Mouse (Mus musculus) kidney, postnatal 0 days (tissue): ENCODE measurements around the gene Mgat4c. TPM values are rescaled to one million over a fixed set of nuclear protein-coding genes. Genes with fewer than 3 reads are reported as not detected.

Experiments
- ATAC-seq: fragments of 200-750 bp; cut with Nextera tagmentation; replicated peaks from 2 replicates; pipeline ENCODE4 v1.8.0; 2017; ENCODE audit warnings: low read depth, moderate number of reproducible peaks, moderate TSS enrichment, moderate library complexity; ENCODE audit not compliant: low FRiP score
- DNase-seq: peaks from one replicate; pipeline ENCODE4 v3.0.0-alpha.2; 2016; ENCODE audit warnings: low spot score
- H3K27ac ChIP-seq: fragments of 300-500 bp; sonication (generic); 2 replicates; pipeline ENCODE4 v1.5.1; 2014; ENCODE audit warnings: mild to moderate bottlenecking
- H3K27me3 ChIP-seq: fragments of 300-500 bp; sonication (generic); 2 replicates; pipeline ENCODE4 v1.6.1; 2014; ENCODE audit warnings: low read length, mixed read lengths; ENCODE audit not compliant: insufficient read depth
- H3K36me3 ChIP-seq: fragments of 300-500 bp; sonication (generic); 2 replicates; pipeline ENCODE4 v1.6.1; 2014; ENCODE audit warnings: low read length, mixed read lengths; ENCODE audit not compliant: insufficient read depth
- H3K4me1 ChIP-seq: fragments of 300-500 bp; sonication (generic); replicated peaks from 2 replicates; pipeline ENCODE4 v1.6.1; 2014; ENCODE audit warnings: antibody characterized with exemption, low read length, mixed read lengths; ENCODE audit not compliant: insufficient read depth
- H3K4me2 ChIP-seq: fragments of 300-500 bp; sonication (generic); 2 replicates; pipeline ENCODE4 v1.6.1; 2014; ENCODE audit warnings: mild to moderate bottlenecking, low read length, moderate library complexity, mixed read lengths
- H3K4me3 ChIP-seq: fragments of 300-500 bp; sonication (generic); replicated peaks from 2 replicates; pipeline ENCODE4 v1.5.1; 2014; ENCODE audit warnings: low read depth, low read length
- H3K9ac ChIP-seq: fragments of 300-500 bp; sonication (generic); 2 replicates; pipeline ENCODE4 v1.6.1; 2014; ENCODE audit warnings: low read depth, low read length
- H3K9me3 ChIP-seq: fragments of 300-500 bp; sonication (generic); replicated peaks from 2 replicates; pipeline ENCODE4 v1.6.1; 2016; ENCODE audit warnings: low read length, inconsistent platforms, mixed read lengths
- CTCF ChIP-seq: IDR thresholded peaks from 2 replicates; pipeline ENCODE4 v1.5.1; 2016; ENCODE audit warnings: antibody characterized with exemption, low read depth, mild to moderate bottlenecking, moderate library complexity
- WGBS: fragments of 180-500 bp; shearing (Covaris S2); extraction: QIAGEN DNeasy Blood & Tissue Kit; methylation state at CpG from one replicate; pipeline ENCODE4 v1.1.7; 2014; 5-methylcytosine and 5-hydroxymethylcytosine counted together
- polyA plus RNA-seq: library from polyadenylated mRNA; unstranded; fragments of >200 nt; fragmentation: Nextera tagmentation; extraction: Ambion mirVana; gene quantifications from 2 replicates; pipeline ENCODE4 v1.2.1, GENCODE M21; 2015

The Mgat4c gene
- polyA plus RNA-seq, 1 experiment from 2014 or later: 1.6 TPM

DNA sequence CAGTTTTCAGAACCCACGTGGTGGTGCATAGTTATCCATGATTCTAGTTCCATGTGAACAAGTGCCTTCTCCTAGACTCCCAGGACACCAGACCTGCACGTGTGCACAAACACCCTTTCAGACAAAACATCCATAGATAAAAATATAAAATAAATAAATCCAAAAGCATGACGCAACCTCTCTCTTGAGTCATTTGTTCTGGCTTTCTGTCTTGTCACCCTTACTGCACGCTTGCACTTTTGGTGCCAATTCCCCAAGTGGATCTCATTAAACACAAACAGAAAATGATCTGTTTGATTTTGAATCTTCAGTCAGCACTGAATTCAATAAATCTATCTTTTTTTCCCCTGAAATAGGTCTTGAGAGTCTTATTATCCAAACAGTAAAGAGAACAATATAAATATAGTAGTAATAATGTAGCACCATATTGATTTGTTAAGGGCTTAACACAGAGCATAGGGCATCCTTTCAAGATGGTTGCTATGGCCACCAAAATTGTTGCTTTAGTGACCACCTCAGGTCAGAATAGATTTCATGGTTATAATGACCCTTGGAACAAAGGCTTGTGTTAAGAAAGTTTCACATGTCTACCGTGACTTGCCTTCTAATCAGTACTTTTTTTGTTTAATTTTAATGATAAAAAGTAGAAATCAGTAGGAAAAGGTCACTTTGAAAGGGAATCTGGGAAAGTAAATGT is 684.5 kb downstream of the Mgat4c start:
- Histone ChIP-seq H3K36me3 (no peaks in the 10 kb centered on the region), H3K4me2 (no peak overlapping the region), H3K27me3 (no peaks in the 10 kb centered on the region), H3K9me3 (no peaks in the 10 kb centered on the region), H3K4me3 (no peak overlapping the region), H3K9ac (no peak overlapping the region), H3K4me1 (no peaks in the 10 kb centered on the region), H3K27ac (no peak overlapping the region)
- 83% methylated on average over 5 of the region's 5 CpGs for WGBS
- no peak for DNase-seq
- no peak for ATAC-seq
- TF ChIP-seq CTCF: no peak

DNA sequence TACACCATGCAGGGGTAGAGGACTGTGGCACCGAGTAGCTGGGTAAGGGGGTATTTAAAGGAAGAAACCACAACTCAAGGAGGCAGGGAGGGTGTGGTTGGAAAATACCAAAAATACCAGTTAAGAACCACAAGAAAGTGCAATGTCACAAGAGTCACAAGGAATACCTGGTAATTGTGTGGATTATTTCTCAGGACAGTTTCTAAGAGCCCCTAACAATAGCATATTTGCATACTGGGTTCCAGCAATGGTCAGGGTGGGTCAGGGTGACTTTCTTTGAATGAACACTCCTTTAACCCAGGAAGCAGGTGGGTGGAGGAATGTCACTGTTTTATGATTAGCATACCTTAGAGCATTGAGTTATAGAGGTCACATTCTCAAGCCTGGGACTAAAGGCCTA is 689.3 kb downstream of the Mgat4c start:
- Histone ChIP-seq H3K9me3 (no peaks in the 10 kb centered on the region), H3K36me3 (no peaks in the 10 kb centered on the region), H3K27me3 (no peaks in the 10 kb centered on the region), H3K4me1 (no peaks in the 10 kb centered on the region), H3K27ac (no peak overlapping the region), H3K9ac (no peak overlapping the region), H3K4me3 (no peak overlapping the region), H3K4me2 (no peak overlapping the region)
- ATAC-seq (no peak), DNase-seq (no peak)
- no peak for TF ChIP-seq CTCF
- 92% methylated on average over 1 of the region's 1 CpGs for WGBS

DNA sequence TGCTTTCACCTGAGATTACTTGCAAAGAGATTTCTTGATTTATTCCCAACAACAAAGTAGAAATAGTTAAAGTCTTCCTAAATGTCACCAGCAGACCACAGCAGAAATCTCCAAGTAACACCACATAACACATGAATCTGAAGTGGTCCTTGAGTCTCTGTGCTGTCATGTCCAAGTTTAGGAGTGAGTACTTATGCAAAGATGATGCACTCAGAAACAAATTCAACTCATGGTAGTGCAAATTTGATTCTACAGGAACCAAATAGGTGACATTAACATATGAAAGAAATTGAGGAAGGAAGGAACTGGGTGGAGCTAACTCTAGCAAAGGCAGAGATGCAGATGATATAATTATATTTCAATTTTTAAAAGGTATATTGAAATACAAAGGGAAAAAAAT is 690.8 kb downstream of the Mgat4c start:
- no peak overlapping the region for H3K4me2 ChIP-seq
- no peak for DNase-seq
- H3K27ac ChIP-seq: no peak overlapping the region
- no peak overlapping the region for H3K4me3 ChIP-seq
- H3K9ac ChIP-seq: no peak overlapping the region
- no peaks in the 10 kb centered on the region for H3K27me3 ChIP-seq
- H3K4me1 ChIP-seq: no peaks in the 10 kb centered on the region
- no peak for TF ChIP-seq CTCF
- H3K9me3 ChIP-seq: no peaks in the 10 kb centered on the region
- ATAC-seq: no peak
- H3K36me3 ChIP-seq: no peaks in the 10 kb centered on the region

DNA sequence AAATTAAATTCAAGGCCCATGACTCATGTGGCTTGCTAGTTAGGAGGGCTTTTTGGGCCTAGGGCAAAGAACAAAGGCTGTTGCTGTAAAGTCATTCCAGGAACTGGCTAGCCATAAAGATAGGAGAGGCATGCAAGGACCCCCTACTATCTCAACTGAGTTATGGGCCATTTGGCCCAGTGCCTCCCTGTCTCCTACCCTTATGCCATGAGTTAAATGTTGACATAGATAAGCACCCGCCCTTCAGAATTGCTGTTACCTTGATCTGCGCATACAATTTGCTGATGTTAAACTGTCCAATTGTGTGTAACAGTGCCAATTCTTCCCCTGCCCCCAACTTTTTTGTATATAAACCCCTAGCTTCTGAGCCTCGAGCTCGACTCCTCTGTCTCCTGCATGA is 692.8 kb downstream of the Mgat4c start:
- TF ChIP-seq CTCF: no peak
- H3K27ac ChIP-seq: no peak overlapping the region
- DNase-seq (no peak), ATAC-seq (no peak)
- no peaks in the 10 kb centered on the region for H3K4me1 ChIP-seq
- H3K27me3 ChIP-seq: no peaks in the 10 kb centered on the region
- no peak overlapping the region for H3K4me3 ChIP-seq
- 82% methylated on average over 4 of the region's 4 CpGs for WGBS
- no peaks in the 10 kb centered on the region for H3K36me3 ChIP-seq
- no peak overlapping the region for H3K9ac ChIP-seq
- H3K9me3 ChIP-seq: no peaks in the 10 kb centered on the region
- H3K4me2 ChIP-seq: no peak overlapping the region

DNA sequence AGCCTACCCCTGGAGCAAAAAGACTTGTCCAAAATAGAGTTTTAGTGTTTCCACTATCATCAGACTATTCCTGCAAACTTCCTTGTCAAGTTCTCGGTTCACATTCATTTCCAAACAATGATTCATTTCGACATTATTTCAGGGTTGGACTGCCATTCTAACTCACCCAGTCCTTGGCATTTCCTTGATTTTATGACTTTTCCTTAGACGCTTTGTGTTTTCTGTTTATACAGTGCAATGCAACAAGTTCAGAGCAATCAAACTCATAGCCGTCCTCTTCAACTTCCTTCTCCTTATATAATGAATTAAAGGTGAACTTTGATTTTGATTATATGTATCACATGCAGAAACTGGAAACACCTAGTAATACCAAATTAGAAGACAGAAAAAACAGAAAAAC is 696.1 kb downstream of the Mgat4c start:
- TF ChIP-seq CTCF: no peak
- WGBS: 56% methylated on average over 4 of the region's 4 CpGs
- Histone ChIP-seq H3K4me2 (no peak overlapping the region), H3K27ac (no peak overlapping the region), H3K36me3 (no peaks in the 10 kb centered on the region), H3K27me3 (no peaks in the 10 kb centered on the region), H3K9ac (no peak overlapping the region), H3K4me3 (no peak overlapping the region), H3K4me1 (no peaks in the 10 kb centered on the region), H3K9me3 (no peaks in the 10 kb centered on the region)
- no peak for DNase-seq
- no peak for ATAC-seq

DNA sequence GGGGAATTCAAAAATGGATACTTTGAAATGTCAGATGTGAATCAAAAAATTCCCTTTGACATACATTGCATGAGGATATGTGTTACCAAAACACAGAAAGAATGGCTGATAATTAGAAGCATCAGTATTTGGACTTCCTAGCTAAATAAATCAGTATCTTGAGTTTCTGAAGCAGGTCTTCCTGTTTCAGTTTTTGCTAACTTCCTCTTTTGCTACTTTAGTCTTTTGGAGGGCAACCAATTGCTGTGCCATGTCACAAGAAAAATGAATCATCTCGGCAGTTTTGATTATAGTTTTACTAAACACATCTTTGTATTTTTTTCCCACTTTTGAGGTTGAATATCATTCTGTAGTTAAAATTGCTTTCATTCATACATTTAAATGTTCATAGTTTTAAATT is 707.9 kb downstream of the Mgat4c start:
- no peak for TF ChIP-seq CTCF
- Histone ChIP-seq H3K4me1 (no peaks in the 10 kb centered on the region), H3K4me3 (no peak overlapping the region), H3K36me3 (no peaks in the 10 kb centered on the region), H3K9me3 (no peaks in the 10 kb centered on the region), H3K27ac (no peak overlapping the region), H3K4me2 (no peak overlapping the region), H3K27me3 (no peaks in the 10 kb centered on the region), H3K9ac (no peak overlapping the region)
- WGBS: 74% methylated on average over 1 of the region's 1 CpGs
- ATAC-seq (no peak), DNase-seq (no peak)
